Mouse (Mus musculus) cerebral cortex, adult 2 months (tissue): ENCODE measurements around the gene Gm20075.

Experiments
- WGBS: fragments of 180-500 bp; shearing (Covaris S2); methylation state at CpG from one replicate; pipeline ENCODE4 v1.1.7; 2018; 5-methylcytosine and 5-hydroxymethylcytosine counted together

The Gm20075 gene

GRCm38 (mm10) chr13:96081276-96081675 is at the start of gene Gm20075:
Gene Gm20075 (minus strand): TSS chr13:96081376.
- WGBS: 91% methylated on average over 3 of the region's 3 CpGs

GRCm38 (mm10) chr13:96129081-96129480 is 47.9 kb upstream of the Gm20075 start:
- WGBS: 88% methylated on average over 3 of the region's 3 CpGs

GRCm38 (mm10) chr13:96126669-96127068 is 45.5 kb upstream of the Gm20075 start:
- 64% methylated on average over 6 of the region's 6 CpGs for WGBS

- WGBS: 80% methylated on average over 5 of the region's 5 CpGs
These were observed 43.8 kb upstream of the Gm20075 start for GRCm38 (mm10) chr13:96125011-96125410.

- 89% methylated on average over 2 of the region's 2 CpGs for WGBS
These were observed 31.5 kb upstream of the Gm20075 start for GRCm38 (mm10) chr13:96112711-96113110.

- 67% methylated on average over 3 of the region's 3 CpGs for WGBS
These were observed 29.6 kb upstream of the Gm20075 start for GRCm38 (mm10) chr13:96110767-96111166.

- 92% methylated on average over 4 of the region's 4 CpGs for WGBS
These were observed 25.2 kb upstream of the Gm20075 start for GRCm38 (mm10) chr13:96106367-96106766.

GRCm38 (mm10) chr13:96090929-96091328 is 9.8 kb upstream of the Gm20075 start:
- WGBS: 77% methylated on average over 4 of the region's 4 CpGs

GRCm38 (mm10) chr13:96085581-96086302 is 4.6 kb upstream of the Gm20075 start:
- 93% methylated on average over 7 of the region's 7 CpGs for WGBS

GRCm38 (mm10) chr13:96081754-96082153 is 578 bp upstream of the Gm20075 start, which contains the start of gene Gm17190:
Gene Gm17190 (plus strand): TSS chr13:96082054.
- WGBS: 94% methylated on average over 1 of the region's 1 CpGs

GRCm38 (mm10) chr13:96073555-96073954 is 7.6 kb downstream of the Gm20075 start:
- WGBS: 45% methylated on average over 8 of the region's 8 CpGs

- 90% methylated on average over 3 of the region's 3 CpGs for WGBS
These were observed 28.4 kb downstream of the Gm20075 start for GRCm38 (mm10) chr13:96052755-96053154.

GRCm38 (mm10) chr13:96045396-96045795 is 35.8 kb downstream of the Gm20075 start:
- 60% methylated on average over 5 of the region's 5 CpGs for WGBS

GRCm38 (mm10) chr13:96040275-96041042 is 40.7 kb downstream of the Gm20075 start:
- 65% methylated on average over 11 of the region's 11 CpGs for WGBS

- 89% methylated on average over 1 of the region's 1 CpGs for WGBS
These were observed 41.6 kb downstream of the Gm20075 start for GRCm38 (mm10) chr13:96039536-96039935.

- WGBS: 57% methylated on average over 19 of the region's 19 CpGs
These were observed 50.6 kb downstream of the Gm20075 start for GRCm38 (mm10) chr13:96030368-96031223.
